Mouse (Mus musculus): ENCODE measurements at regions not wholly inside any gene's neighbourhood (a gene's known extent, or its start where the extent isn't known, plus 50 kb on each side); places are given as distances from the start of the nearest gene placed in this dataset.

- Histone ChIP-seq H3K4me2 (ENCODE audit: low read depth) (no peak overlapping the region), H3K36me3 (ENCODE audit: control insufficient read depth, insufficient read depth) (no peaks in the 10 kb centered on the region), H3ac (ENCODE audit: control insufficient read depth, insufficient read length) (no peak overlapping the region), H3K27me3 (ENCODE audit: control insufficient read depth, insufficient read depth, insufficient read length) (no peaks in the 10 kb centered on the region), H3K79me2 (ENCODE audit: control insufficient read depth, insufficient read depth) (no peaks in the 10 kb centered on the region), H3K4me3 (no peak overlapping the region)
- TF ChIP-seq SRF (IDR thresholded peaks at IDR 0.05; ENCODE audit: control insufficient read depth, insufficient read length, low read depth) (no peak), POLR2AphosphoS2 (IDR thresholded peaks at IDR 0.05; ENCODE audit: insufficient read length, low read depth) (no peak), CEBPB (IDR thresholded peaks at IDR 0.05; ENCODE audit: insufficient read depth, poor library complexity, severe bottlenecking) (no peak), TCF3 (IDR thresholded peaks at IDR 0.05; ENCODE audit: insufficient read length, low read depth) (no peak), TCF12 (IDR thresholded peaks at IDR 0.05; ENCODE audit: insufficient read depth, poor library complexity, severe bottlenecking) (no peak), MYOD1 (IDR thresholded peaks at IDR 0.05; ENCODE audit: control insufficient read depth in 1 of 3, insufficient read length in 2 of 3, low read depth in 2 of 3) (no peak)
These were observed 320.5 kb upstream of the Slc30a5 start for GRCm38 (mm10) chr13:101153760-101154159.

- no peaks in the 10 kb centered on the region for H3K36me3 ChIP-seq (ENCODE audit: control insufficient read depth, insufficient read depth)
- H3K27me3 ChIP-seq (ENCODE audit: control insufficient read depth, insufficient read depth, insufficient read length) = no peaks in the 10 kb centered on the region
- no peak for TF ChIP-seq CEBPB (IDR thresholded peaks at IDR 0.05; ENCODE audit: insufficient read depth, poor library complexity, severe bottlenecking)
- TF ChIP-seq TCF3 (IDR thresholded peaks at IDR 0.05; ENCODE audit: insufficient read length, low read depth) = no peak
- TF ChIP-seq MYOG (IDR thresholded peaks at IDR 0.05; ENCODE audit: control insufficient read depth in 1 of 3, insufficient read depth in 1 of 3, insufficient read length in 2 of 3, low read depth in 2 of 3) = no peak
- no peak overlapping the region for H3ac ChIP-seq (ENCODE audit: control insufficient read depth, insufficient read length)
- H3K4me3 ChIP-seq = no peak overlapping the region
- peak overlapping the region; percentile 15 for H3K4me2 ChIP-seq (ENCODE audit: low read depth)
- H3K79me2 ChIP-seq (ENCODE audit: control insufficient read depth, insufficient read depth) = no peaks in the 10 kb centered on the region
These were observed 309.5 kb upstream of the Slc30a5 start for GRCm38 (mm10) chr13:101142761-101143160.

GRCm38 (mm10) chr13:101142104-101142735 lies 309.0 kb upstream of the Slc30a5 start:
- H3K4me2 ChIP-seq (ENCODE audit: low read depth) = peak overlapping the region; percentile 15
- no peaks in the 10 kb centered on the region for H3K27me3 ChIP-seq (ENCODE audit: control insufficient read depth, insufficient read depth, insufficient read length)
- H3K36me3 ChIP-seq (ENCODE audit: control insufficient read depth, insufficient read depth) = no peaks in the 10 kb centered on the region
- TF ChIP-seq MYOD1 (IDR thresholded peaks at IDR 0.05; ENCODE audit: control insufficient read depth in 1 of 3, insufficient read length in 2 of 3, low read depth in 2 of 3) (peak in 2 of 3 experiments; percentile 54 to 81), MYOG (IDR thresholded peaks at IDR 0.05; ENCODE audit: control insufficient read depth in 1 of 3, insufficient read depth in 1 of 3, insufficient read length in 2 of 3, low read depth in 2 of 3) (peak in 2 of 3 experiments; percentile 36 to 51), MAX (IDR thresholded peaks at IDR 0.05; ENCODE audit: low read depth) (no peak)
- H3K79me2 ChIP-seq (ENCODE audit: control insufficient read depth, insufficient read depth) = no peaks in the 10 kb centered on the region
- no peak overlapping the region for H3K4me3 ChIP-seq
- H3ac ChIP-seq (ENCODE audit: control insufficient read depth, insufficient read length) = no peak overlapping the region

GRCm38 (mm10) chr13:101129466-101129865 lies 296.2 kb upstream of the Slc30a5 start:
- H3K79me2 ChIP-seq (ENCODE audit: control insufficient read depth, insufficient read depth) = no peaks in the 10 kb centered on the region
- H3K4me2 ChIP-seq (ENCODE audit: low read depth) = no peak overlapping the region
- no peak overlapping the region for H3ac ChIP-seq (ENCODE audit: control insufficient read depth, insufficient read length)
- no peaks in the 10 kb centered on the region for H3K36me3 ChIP-seq (ENCODE audit: control insufficient read depth, insufficient read depth)
- TF ChIP-seq POLR2A (IDR thresholded peaks at IDR 0.05; ENCODE audit: insufficient read length, low read depth) (no peak), REST (IDR thresholded peaks at IDR 0.05; ENCODE audit: insufficient read depth, insufficient read length) (no peak), E2F4 (IDR thresholded peaks at IDR 0.05; ENCODE audit: insufficient read depth) (no peak), CEBPB (IDR thresholded peaks at IDR 0.05; ENCODE audit: insufficient read depth, poor library complexity, severe bottlenecking) (no peak), SRF (IDR thresholded peaks at IDR 0.05; ENCODE audit: control insufficient read depth, insufficient read length, low read depth) (no peak), USF1 (IDR thresholded peaks at IDR 0.05; ENCODE audit: low read depth) (no peak), MYOG (IDR thresholded peaks at IDR 0.05; ENCODE audit: control insufficient read depth in 1 of 3, insufficient read depth in 1 of 3, insufficient read length in 2 of 3, low read depth in 2 of 3) (no peak), TCF12 (IDR thresholded peaks at IDR 0.05; ENCODE audit: insufficient read depth, poor library complexity, severe bottlenecking) (no peak), MAX (IDR thresholded peaks at IDR 0.05; ENCODE audit: low read depth) (no peak), POLR2AphosphoS2 (IDR thresholded peaks at IDR 0.05; ENCODE audit: insufficient read length, low read depth) (no peak), TCF3 (IDR thresholded peaks at IDR 0.05; ENCODE audit: insufficient read length, low read depth) (no peak), MYOD1 (IDR thresholded peaks at IDR 0.05; ENCODE audit: control insufficient read depth in 1 of 3, insufficient read length in 2 of 3, low read depth in 2 of 3) (no peak)
- no peaks in the 10 kb centered on the region for H3K27me3 ChIP-seq (ENCODE audit: control insufficient read depth, insufficient read depth, insufficient read length)
- H3K4me3 ChIP-seq = no peak overlapping the region

- Histone ChIP-seq H3K4me3 (no peak overlapping the region), H3K4me2 (ENCODE audit: low read depth) (no peak overlapping the region)
- TF ChIP-seq MAX (IDR thresholded peaks at IDR 0.05; ENCODE audit: low read depth) (no peak), CEBPB (IDR thresholded peaks at IDR 0.05; ENCODE audit: insufficient read depth, poor library complexity, severe bottlenecking) (no peak), TCF3 (IDR thresholded peaks at IDR 0.05; ENCODE audit: insufficient read length, low read depth) (no peak), MYOD1 (IDR thresholded peaks at IDR 0.05; ENCODE audit: control insufficient read depth in 1 of 3, insufficient read length in 2 of 3, low read depth in 2 of 3) (no peak), E2F4 (IDR thresholded peaks at IDR 0.05; ENCODE audit: insufficient read depth) (no peak), REST (IDR thresholded peaks at IDR 0.05; ENCODE audit: insufficient read depth, insufficient read length) (no peak), USF1 (IDR thresholded peaks at IDR 0.05; ENCODE audit: low read depth) (no peak), MYOG (IDR thresholded peaks at IDR 0.05; ENCODE audit: control insufficient read depth in 1 of 3, insufficient read depth in 1 of 3, insufficient read length in 2 of 3, low read depth in 2 of 3) (no peak), POLR2AphosphoS2 (IDR thresholded peaks at IDR 0.05; ENCODE audit: insufficient read length, low read depth) (no peak), TCF12 (IDR thresholded peaks at IDR 0.05; ENCODE audit: insufficient read depth, poor library complexity, severe bottlenecking) (no peak), SRF (IDR thresholded peaks at IDR 0.05; ENCODE audit: control insufficient read depth, insufficient read length, low read depth) (no peak), POLR2A (IDR thresholded peaks at IDR 0.05; ENCODE audit: insufficient read length, low read depth) (no peak)
These were observed 294.6 kb upstream of the Slc30a5 start for GRCm38 (mm10) chr13:101127808-101128207.

More at GRCm38 (mm10) chr13:101127808-101128207, 294.6 kb upstream of the Slc30a5 start:
- H3K36me3 ChIP-seq (ENCODE audit: control insufficient read depth, insufficient read depth) = no peaks in the 10 kb centered on the region
- H3K79me2 ChIP-seq (ENCODE audit: control insufficient read depth, insufficient read depth) = no peaks in the 10 kb centered on the region
- no peaks in the 10 kb centered on the region for H3K27me3 ChIP-seq (ENCODE audit: control insufficient read depth, insufficient read depth, insufficient read length)
- no peak overlapping the region for H3ac ChIP-seq (ENCODE audit: control insufficient read depth, insufficient read length)
